Mouse (Mus musculus) left cerebral cortex, postnatal 14 days (tissue): ENCODE measurements around the gene Bloc1s4. TPM values are rescaled to one million over a fixed set of nuclear protein-coding genes. Genes with fewer than 3 reads are reported as not detected.

Experiments
- total RNA-seq, 2 experiments: library from RNA; stranded (reverse); gene quantifications; 2 replicates each; pipeline ENCODE4 v1.2.3; 2021

The Bloc1s4 gene
- total RNA-seq, 2 experiments from 2014 or later, result 17.1 to 18.8 TPM

Other genes starting within 250 kb of the Bloc1s4 start
- 10 to 100 TPM; 77.9 to 82.0 TPM for gene Tbc1d14, start 155.4 kb downstream of the Bloc1s4 start, total RNA-seq
- gene D5Ertd579e, start 52.6 kb downstream of the Bloc1s4 start, total RNA-seq, result 10 to 100 TPM; 88.8 to 95.6 TPM
- gene Mrfap1, start 48.1 kb upstream of the Bloc1s4 start, total RNA-seq, result 100 to 1,000 TPM; 440 to 455 TPM
- gene Man2b2, start 82.0 kb upstream of the Bloc1s4 start, total RNA-seq, result 10 to 100 TPM; 22.7 to 22.8 TPM
- gene Ppp2r2c, start 119.9 kb upstream of the Bloc1s4 start, total RNA-seq, result 100 to 1,000 TPM; 455 to 479 TPM
- 100 to 1,000 TPM in 1 of 2 experiments, 10 to 100 TPM in 1; 94.8 to 121 TPM for gene Wfs1, start 240.6 kb upstream of the Bloc1s4 start, total RNA-seq